Mouse (Mus musculus) midbrain, embryonic 10.5 days (tissue): ENCODE data around the gene Armh1. TPM values are rescaled to one million over a fixed set of nuclear protein-coding genes. Genes with fewer than 3 reads are reported as not detected.

Source experiments
- DNase-seq: peaks from one replicate; pipeline ENCODE4 v3.0.0-alpha.2; 2017; ENCODE audit warnings: low spot score
- H3K27ac ChIP-seq: fragments of 300-500 bp; sonication (generic); replicated peaks from 2 replicates; pipeline ENCODE4 v1.5.1; 2016; ENCODE audit warnings: mild to moderate bottlenecking
- H3K27me3 ChIP-seq: fragments of 300-500 bp; sonication (generic); 2 replicates; pipeline ENCODE4 v1.6.1; 2016; ENCODE audit warnings: low read depth, mild to moderate bottlenecking; ENCODE audit not compliant: poor library complexity, severe bottlenecking
- H3K36me3 ChIP-seq: fragments of 300-500 bp; sonication (generic); 2 replicates; pipeline ENCODE4 v1.6.1; 2016; ENCODE audit warnings: mild to moderate bottlenecking, moderate library complexity
- H3K4me1 ChIP-seq: fragments of 300-500 bp; sonication (generic); 2 replicates; pipeline ENCODE4 v1.6.1; 2016
- H3K4me3 ChIP-seq: fragments of 300-500 bp; sonication (generic); 2 replicates; pipeline ENCODE4 v1.5.1; 2016; ENCODE audit warnings: mild to moderate bottlenecking, moderate library complexity
- H3K9me3 ChIP-seq: fragments of 300-500 bp; sonication (generic); replicated peaks from 2 replicates; pipeline ENCODE4 v1.6.1; 2016; ENCODE audit warnings: mild to moderate bottlenecking
- WGBS: fragments of 180-500 bp; shearing (Covaris S2); methylation state at CpG from one replicate; pipeline ENCODE4 v1.1.7; 2016; 5-methylcytosine and 5-hydroxymethylcytosine counted together
- polyA plus RNA-seq: library from polyadenylated mRNA; unstranded; fragments of >200 nt; fragmentation: Nextera tagmentation; extraction: Ambion mirVana; gene quantifications from 2 replicates; pipeline ENCODE4 v1.2.1, GENCODE M21; 2016

Gene Armh1
- polyA plus RNA-seq, 1 experiment from 2014 or later: 0.22 TPM

- H3K36me3 ChIP-seq: peaks cover 100% of the 10 kb centered on the region
- WGBS: 91% methylated on average over 5 of the region's 5 CpGs
Measured at GRCm38 (mm10) chr4:117169936-117170335, 82.0 kb downstream of the Armh1 start.

More at GRCm38 (mm10) chr4:117169936-117170335, 82.0 kb downstream of the Armh1 start:
- H3K27me3 ChIP-seq: no peaks in the 10 kb centered on the region
- H3K27ac ChIP-seq: no peak overlapping the region
- no peaks in the 10 kb centered on the region for H3K4me1 ChIP-seq
- H3K9me3 ChIP-seq: no peaks in the 10 kb centered on the region
- no peak overlapping the region for H3K4me3 ChIP-seq
- no peak for DNase-seq

Other genes starting within 250 kb of the Armh1 start
- gene Eif2b3, start 232.7 kb downstream of the Armh1 start, polyA plus RNA-seq: 48.4 and 56.4 TPM in 2 replicates
- gene Ptch2, start 156.1 kb downstream of the Armh1 start, polyA plus RNA-seq: 12.8 and 15.7 TPM in 2 replicates
- 4.4 and 5.4 TPM in 2 replicates for gene Btbd19, start 126.4 kb downstream of the Armh1 start, polyA plus RNA-seq
- 0.14 TPM in 1 of 2 replicates, not detected in the other for gene Tctex1d4, start 125.3 kb downstream of the Armh1 start, polyA plus RNA-seq
- gene Plk3, start 118.2 kb downstream of the Armh1 start, polyA plus RNA-seq: 36.8 and 41.3 TPM in 2 replicates
- gene Rps8, start 95.9 kb downstream of the Armh1 start, polyA plus RNA-seq: 691 and 830 TPM in 2 replicates
- gene Kif2c, start 69.5 kb downstream of the Armh1 start, polyA plus RNA-seq: 107 and 113 TPM in 2 replicates
- gene Tmem53, start 174 bp downstream of the Armh1 start, polyA plus RNA-seq: 8.2 and 8.7 TPM in 2 replicates
- gene Rnf220, start 244.9 kb upstream of the Armh1 start, polyA plus RNA-seq: 102 and 111 TPM in 2 replicates